Mouse (Mus musculus): ENCODE data around the gene Vmn2r91. TPM values are rescaled to one million over a fixed set of nuclear protein-coding genes. Genes with fewer than 3 reads are reported as not detected.
"Not testable (repeated sequence)": the region's sequence is repeated elsewhere in the genome, so short reads cannot be mapped to it uniquely, and the experiment has no call there.

The Vmn2r91 gene
- not detected in 2 replicates for polyA plus RNA-seq (2015; fragmentation: Nextera tagmentation; extraction: Ambion mirVana)

DNA sequence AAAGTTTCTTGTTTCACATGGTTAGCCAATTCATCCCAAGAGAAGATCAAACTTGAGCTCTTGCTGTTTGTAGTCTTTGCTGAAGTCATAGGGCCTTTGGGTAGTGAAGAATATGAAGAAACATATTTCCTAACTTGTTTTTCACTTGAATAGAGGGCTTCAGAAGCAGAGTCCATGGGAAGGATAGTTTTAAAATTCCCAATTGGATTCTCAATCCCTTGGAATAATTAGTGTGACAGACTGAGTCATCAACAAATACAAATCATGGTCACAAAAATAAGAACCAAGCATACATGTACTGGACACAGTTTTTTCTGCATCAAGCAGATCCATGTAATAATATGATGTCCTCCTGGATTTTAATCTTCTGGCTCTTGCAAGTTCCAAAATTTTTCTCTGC, at the start of gene Vmn2r91:
TSS of gene Vmn2r91 (plus strand) at position 301 of the 400 bp plus-strand sequence.
- H3K4me2 ChIP-seq; ATAC-seq (ENCODE audit: borderline replicate concordance, extremely low read depth, low FRiP score, low TSS enrichment); H3K27me3 ChIP-seq; H3K36me3 ChIP-seq; H3K9me3 ChIP-seq; H3K27ac ChIP-seq; H3K4me1 ChIP-seq; H3K4me3 ChIP-seq; H3K9ac ChIP-seq: not testable (repeated sequence)

GRCm38 (mm10) chr17:18049124-18049523, 35.7 kb upstream of the Vmn2r91 start, which contains the start of gene Vmn2r124:
Vmn2r124 (plus strand) TSS chr17:18049424.
- ATAC-seq (ENCODE audit: borderline replicate concordance, extremely low read depth, low FRiP score, low TSS enrichment): no peak
- Histone ChIP-seq H3K9me3 (no peaks in the 10 kb centered on the region), H3K36me3 (no peaks in the 10 kb centered on the region), H3K4me2 (no peak within 1 kb of the TSS), H3K27ac (no peak within 1 kb of the TSS), H3K27me3 (no peaks in the 10 kb centered on the region), H3K9ac (no peak within 1 kb of the TSS), H3K4me1 (no peaks in the 10 kb centered on the region), H3K4me3 (no peak within 1 kb of the TSS)
- 36% methylated on average over 2 of the region's 2 CpGs for WGBS

DNA sequence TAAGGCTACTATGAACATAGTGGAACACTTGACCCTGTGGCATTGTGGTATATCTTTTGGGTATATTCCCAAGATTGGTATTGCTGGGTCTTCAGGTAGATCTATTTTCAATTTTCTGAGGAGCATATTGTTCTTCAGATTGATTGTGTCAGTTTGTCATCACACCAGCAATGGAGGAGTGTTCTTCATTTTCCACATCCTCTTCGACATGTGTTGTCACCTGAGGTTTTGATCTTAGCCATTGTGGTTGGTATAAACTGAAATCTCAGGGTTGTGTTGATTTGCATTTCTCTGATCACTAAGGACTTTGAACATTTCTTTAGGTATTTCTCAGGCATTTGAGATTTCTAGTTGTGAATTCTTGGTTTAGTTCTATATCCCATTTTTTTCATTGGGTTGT, 10.8 kb downstream of the Vmn2r91 start:
- H3K9me3 ChIP-seq; H3K4me1 ChIP-seq; H3K4me2 ChIP-seq; H3K9ac ChIP-seq; H3K27ac ChIP-seq; H3K4me3 ChIP-seq; ATAC-seq (ENCODE audit: borderline replicate concordance, extremely low read depth, low FRiP score, low TSS enrichment); H3K36me3 ChIP-seq; H3K27me3 ChIP-seq: not testable (repeated sequence)
- 50% methylated on average over 1 of the region's 1 CpGs for WGBS

DNA sequence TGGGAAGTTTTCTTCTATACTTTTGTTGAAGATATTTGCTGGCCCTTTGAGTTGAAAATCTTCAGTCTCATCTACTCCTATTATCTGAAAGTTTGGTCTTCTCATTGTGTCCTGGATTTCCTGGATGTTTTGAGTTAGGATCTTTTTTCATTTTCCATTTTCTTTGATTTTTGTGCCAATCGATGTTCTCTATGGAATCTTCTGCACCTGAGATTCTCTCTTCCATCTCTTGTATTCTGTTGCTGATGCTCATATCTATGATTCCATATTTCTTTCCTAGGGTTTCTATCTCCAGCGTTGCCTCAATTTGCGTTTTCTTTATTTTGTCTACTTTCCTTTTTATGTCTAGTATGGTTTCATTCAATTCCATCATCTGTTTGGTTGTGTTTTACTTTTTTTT, 17.4 kb downstream of the Vmn2r91 start:
- ATAC-seq (ENCODE audit: borderline replicate concordance, extremely low read depth, low FRiP score, low TSS enrichment); H3K4me1 ChIP-seq; H3K27me3 ChIP-seq; H3K27ac ChIP-seq; H3K4me3 ChIP-seq; H3K9me3 ChIP-seq; H3K9ac ChIP-seq; H3K4me2 ChIP-seq; H3K36me3 ChIP-seq: not testable (repeated sequence)
- WGBS: 86% methylated on average over 3 of the region's 3 CpGs

DNA sequence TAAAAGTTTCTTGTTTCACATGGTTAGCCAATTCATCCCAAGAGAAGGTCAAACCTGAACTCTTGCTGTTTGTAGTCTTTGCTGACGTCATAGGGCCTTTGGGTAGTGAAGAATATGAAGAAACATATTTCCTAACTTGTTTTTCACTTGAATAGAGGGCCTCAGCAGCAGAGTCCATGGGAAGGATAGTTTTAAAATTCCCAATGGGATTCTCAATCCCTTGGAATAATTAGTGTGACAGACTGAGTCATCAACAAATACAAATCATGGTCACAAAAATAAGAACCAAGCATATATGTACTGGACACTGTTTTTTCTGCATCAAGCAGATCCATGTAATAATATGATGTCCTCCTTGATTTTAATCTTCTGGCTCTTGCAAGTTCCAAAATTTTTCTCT, 66.8 kb downstream of the Vmn2r91 start, which contains the start of gene Vmn2r92:
TSS of gene Vmn2r92 (plus strand) at position 301 of the 400 bp plus-strand sequence.
- WGBS: 50% methylated on average over 1 of the region's 1 CpGs
- H3K4me1 ChIP-seq; H3K9me3 ChIP-seq; ATAC-seq (ENCODE audit: borderline replicate concordance, extremely low read depth, low FRiP score, low TSS enrichment); H3K4me3 ChIP-seq; H3K4me2 ChIP-seq; H3K27ac ChIP-seq; H3K36me3 ChIP-seq; H3K27me3 ChIP-seq; H3K9ac ChIP-seq: not testable (repeated sequence)

DNA sequence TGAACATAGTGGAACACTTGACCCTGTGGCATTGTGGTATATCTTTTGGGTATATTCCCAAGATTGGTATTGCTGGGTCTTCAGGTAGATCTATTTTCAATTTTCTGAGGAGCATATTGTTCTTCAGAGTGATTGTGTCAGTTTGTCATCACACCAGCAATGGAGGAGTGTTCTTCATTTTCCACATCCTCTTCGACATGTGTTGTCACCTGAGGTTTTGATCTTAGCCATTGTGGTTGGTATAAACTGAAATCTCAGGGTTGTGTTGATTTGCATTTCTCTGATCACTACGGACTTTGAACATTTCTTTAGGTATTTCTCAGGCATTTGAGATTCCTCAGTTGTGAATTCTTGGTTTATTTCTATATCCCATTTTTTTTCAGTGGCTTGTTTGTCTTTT, 76.4 kb downstream of the Vmn2r91 start:
- not testable (repeated sequence) for H3K27me3 ChIP-seq; H3K9me3 ChIP-seq; ATAC-seq (ENCODE audit: borderline replicate concordance, extremely low read depth, low FRiP score, low TSS enrichment); H3K27ac ChIP-seq; H3K9ac ChIP-seq; H3K4me1 ChIP-seq; H3K36me3 ChIP-seq; H3K4me3 ChIP-seq; H3K4me2 ChIP-seq
- 54% methylated on average over 2 of the region's 2 CpGs for WGBS

Other genes with a start within 250 kb of the Vmn2r91 start
- 0.93 and 0.97 TPM in 2 replicates for gene Has1, start 229.8 kb upstream of the Vmn2r91 start, polyA plus RNA-seq (2015; fragmentation: Nextera tagmentation; extraction: Ambion mirVana)
- gene Fpr1, start 201.1 kb upstream of the Vmn2r91 start, polyA plus RNA-seq (2015; fragmentation: Nextera tagmentation; extraction: Ambion mirVana): 0.44 and 0.91 TPM in 2 replicates
- 1.4 and 1.5 TPM in 2 replicates for gene Fpr2, start 197.2 kb upstream of the Vmn2r91 start, polyA plus RNA-seq (2015; fragmentation: Nextera tagmentation; extraction: Ambion mirVana)
- gene Fpr3, start 197.2 kb upstream of the Vmn2r91 start, polyA plus RNA-seq (2015; fragmentation: Nextera tagmentation; extraction: Ambion mirVana): not detected in 2 replicates
- gene Fpr-rs4, start 63.3 kb upstream of the Vmn2r91 start, polyA plus RNA-seq (2015; fragmentation: Nextera tagmentation; extraction: Ambion mirVana): not detected in 2 replicates
- 0.04 TPM in 1 of 2 replicates, not detected in the other for gene Vmn2r124, start 35.6 kb upstream of the Vmn2r91 start, polyA plus RNA-seq (2015; fragmentation: Nextera tagmentation; extraction: Ambion mirVana)
- gene Vmn2r92, start 66.9 kb downstream of the Vmn2r91 start, polyA plus RNA-seq (2015; fragmentation: Nextera tagmentation; extraction: Ambion mirVana): not detected in 2 replicates
- not detected in 2 replicates for gene Vmn2r94, start 192.7 kb downstream of the Vmn2r91 start, polyA plus RNA-seq (2015; fragmentation: Nextera tagmentation; extraction: Ambion mirVana)
- gene Vmn2r93, start 213.1 kb downstream of the Vmn2r91 start, polyA plus RNA-seq (2015; fragmentation: Nextera tagmentation; extraction: Ambion mirVana): not detected in 2 replicates

All from lung, embryonic 15.5 days (tissue).